Mouse (Mus musculus) megakaryocyte, embryonic 14.5 days (primary cell): ENCODE measurements around the gene Fam184b.

Experiments
- FLI1 ChIP-seq: IDR thresholded peaks from 2 replicates; pipeline ENCODE4 v1.6.1; 2012; ENCODE audit warnings: low read length, inconsistent platforms, mixed read lengths
- GATA1 ChIP-seq: IDR thresholded peaks from 3 replicates; pipeline ENCODE4 v1.6.1; 2012; ENCODE audit warnings: mixed read lengths, low read length, inconsistent platforms, borderline replicate concordance

DNA sequence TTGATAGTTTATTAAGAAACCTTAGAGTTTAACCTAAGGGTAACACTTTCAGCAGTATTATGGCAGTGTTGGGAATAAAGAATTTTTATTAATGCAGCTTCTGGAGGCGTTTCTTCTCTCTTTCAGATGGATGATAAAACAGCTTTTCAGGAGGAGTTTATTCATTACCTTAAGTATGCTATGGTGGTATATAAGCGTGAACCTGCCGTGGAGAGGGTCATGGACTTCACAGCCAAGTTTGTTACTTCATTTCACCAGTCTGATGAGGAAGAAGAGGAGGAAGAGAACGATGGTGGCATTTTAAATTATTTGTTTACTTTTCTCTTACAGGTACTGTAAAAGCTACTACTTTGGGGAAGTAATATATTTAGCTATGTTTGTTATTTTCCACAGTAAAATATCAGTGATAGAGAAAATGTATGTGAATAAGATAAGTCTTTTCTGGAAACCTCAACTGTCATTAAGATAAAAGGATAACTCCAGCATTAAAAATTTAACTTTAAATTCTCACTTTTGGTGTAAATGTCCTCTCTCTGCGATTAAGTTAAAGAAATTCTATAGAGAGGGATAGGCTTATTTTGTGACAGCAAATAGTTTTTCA is 31.6 kb upstream of the Fam184b start:
- TF ChIP-seq GATA1 (no peak), FLI1 (no peak)
